Mouse (Mus musculus): ENCODE results near the gene Sde2.

DNA sequence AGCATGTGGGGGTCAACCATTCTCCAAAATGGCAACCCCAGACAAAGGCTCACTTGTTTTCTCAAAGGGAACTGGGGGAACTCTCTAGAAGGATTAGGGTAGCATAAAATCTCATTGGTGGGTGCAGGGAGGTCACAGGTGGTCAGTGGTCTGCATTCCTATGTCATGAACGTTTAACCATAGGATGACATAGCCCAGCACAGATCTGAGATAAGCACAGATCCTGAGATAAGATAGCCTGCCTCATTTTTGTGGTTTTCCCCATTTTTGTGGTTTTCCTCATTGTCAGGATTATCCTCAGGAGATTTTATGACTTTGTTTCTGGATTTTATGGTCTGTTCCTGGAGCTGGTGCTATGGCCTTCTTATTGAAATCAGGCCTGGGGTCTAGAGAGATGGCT lies 66.1 kb downstream of the Sde2 start:
- TF ChIP-seq POLR2A (IDR thresholded peaks at IDR 0.05; ENCODE audit: borderline replicate concordance, extremely low read depth, low read depth, low read length) (no peak), CTCF (IDR thresholded peaks at IDR 0.05; ENCODE audit: insufficient read depth, low read length) (no peak)
